Mouse (Mus musculus) MEL (cell line): ENCODE measurements at regions not wholly inside any gene's neighbourhood (a gene's known extent, or its start where the extent isn't known, plus 50 kb on each side); places are given as distances from the start of the nearest gene placed in this dataset.

Source experiments
- CHD2 ChIP-seq: IDR thresholded peaks from 2 replicates; pipeline ENCODE4 v1.6.1; 2011; ENCODE audit warnings: low read length, improper control_type of control experiment
- CTCF ChIP-seq, 3 experiments: IDR thresholded peaks in 2 of 3; conservative IDR thresholded peaks in 1 of 3; 2 replicates each; pipeline ENCODE4 v1.5.1; 2011 to 2012; ENCODE audit warnings: low read length in 3 of 3, low read depth in 2 of 3, mild to moderate bottlenecking in 2 of 3, improper control_type of control experiment in 1 of 3, inconsistent platforms in 1 of 3, mixed read lengths in 1 of 3, moderate library complexity in 1 of 3; ENCODE audit not compliant: control insufficient read depth in 1 of 3, insufficient read depth in 1 of 3, poor library complexity in 1 of 3, severe bottlenecking in 1 of 3
- EP300 ChIP-seq, 2 experiments: IDR thresholded peaks; 2 replicates each; pipeline ENCODE4 v1.6.1; 2011; ENCODE audit warnings: improper control_type of control experiment in 2 of 2, low read length in 2 of 2, low read depth in 1 of 2, mild to moderate bottlenecking in 1 of 2
- HCFC1 ChIP-seq: IDR thresholded peaks from 2 replicates; pipeline ENCODE4 v1.6.1; 2012; ENCODE audit warnings: low read depth, mild to moderate bottlenecking, inconsistent platforms, low read length, improper control_type of control experiment, moderate library complexity
- MAX ChIP-seq: IDR thresholded peaks from 2 replicates; pipeline ENCODE4 v1.6.1; 2011; ENCODE audit warnings: low read length, improper control_type of control experiment
- POLR2A ChIP-seq, 2 experiments: IDR thresholded peaks; 2 replicates each; pipeline ENCODE4 v1.6.1; 2011 to 2012; ENCODE audit warnings: low read length in 2 of 2, mild to moderate bottlenecking in 2 of 2, control low read depth in 1 of 2, improper control_type of control experiment in 1 of 2, low read depth in 1 of 2, moderate library complexity in 1 of 2; ENCODE audit not compliant: control insufficient read depth in 1 of 2, insufficient read depth in 1 of 2, poor library complexity in 1 of 2
- UBTF ChIP-seq: IDR thresholded peaks from 2 replicates; pipeline ENCODE4 v1.6.1; 2012; ENCODE audit warnings: low read depth, mild to moderate bottlenecking, inconsistent platforms, low read length, improper control_type of control experiment, moderate library complexity, borderline replicate concordance; ENCODE audit not compliant: insufficient read depth
- ZNF384 ChIP-seq: IDR thresholded peaks from 2 replicates; pipeline ENCODE4 v1.6.1; 2012; ENCODE audit warnings: low read depth, mild to moderate bottlenecking, inconsistent platforms, low read length, improper control_type of control experiment

GRCm38 (mm10) chr1:81811591-81811990 lies 421.3 kb upstream of the Gm9747 start:
- TF ChIP-seq EP300 (IDR thresholded peaks at IDR 0.05; ENCODE audit: low read depth in 1 of 2, low read length in 2 of 2) (no peak), POLR2A (IDR thresholded peaks at IDR 0.05; ENCODE audit: control insufficient read depth in 1 of 2, insufficient read depth in 1 of 2, low read depth in 1 of 2, low read length in 2 of 2, poor library complexity in 1 of 2) (no peak), MAX (no peak), HCFC1 (no peak), ZNF384 (no peak), CTCF (IDR thresholded peaks at IDR 0.05 in 2 of 3, conservative IDR thresholded peaks at IDR 0.05 in 1 of 3; ENCODE audit: control insufficient read depth in 1 of 3, insufficient read depth in 1 of 3, low read depth in 2 of 3, low read length in 3 of 3, poor library complexity in 1 of 3, severe bottlenecking in 1 of 3) (no peak), CHD2 (no peak), UBTF (no peak)
